Mouse (Mus musculus): Measurements from ENCODE around the gene Sh3pxd2a.

DNA sequence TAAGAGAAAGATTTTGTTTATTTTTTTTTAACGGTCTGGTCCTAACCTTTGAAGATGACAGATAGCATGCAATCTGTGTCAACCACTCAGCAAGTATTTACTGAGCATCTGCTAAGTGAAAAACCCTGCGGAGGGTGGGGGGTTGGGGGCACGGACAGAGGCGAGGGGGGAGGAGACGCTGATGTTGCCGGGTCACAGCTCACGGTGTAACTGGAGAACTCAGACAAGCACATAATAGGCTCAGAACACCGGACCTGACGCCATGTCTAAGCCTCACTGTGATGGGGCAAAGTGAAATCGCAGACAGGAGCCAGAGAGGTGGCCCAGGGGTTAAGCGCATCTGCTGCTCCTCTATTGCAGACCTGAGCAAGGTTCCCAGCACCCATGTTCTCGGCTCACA is 19.7 kb downstream of the Sh3pxd2a start:
- TF ChIP-seq CTCF (IDR thresholded peaks at IDR 0.05; ENCODE audit: extremely low read depth, insufficient read depth, insufficient read length, insufficient replicate concordance) (no peak), POLR2A (IDR thresholded peaks at IDR 0.05; ENCODE audit: low read depth, low read length) (no peak)
